Mouse (Mus musculus): Measurements from ENCODE around the gene Prex1. TPM values are rescaled to one million over a fixed set of nuclear protein-coding genes. Genes with fewer than 3 reads are reported as not detected.

The Prex1 gene
- polyA plus RNA-seq, 1 experiment: 38.8 TPM

GRCm38 (mm10) chr2:166565503-166565902 is 148.1 kb downstream of the Prex1 start:
- peaks cover 6% of the 10 kb centered on the region for H3K4me1 ChIP-seq (ENCODE audit: control insufficient read depth, insufficient read depth, low read length)
- 77% methylated on average over 5 of the region's 5 CpGs for WGBS
- no peak overlapping the region for H3K4me3 ChIP-seq (replicated peaks; ENCODE audit: control insufficient read depth, low read depth, low read length)
- H3K27ac ChIP-seq (ENCODE audit: control insufficient read depth, insufficient read depth, low read depth, low read length, poor library complexity): no peak overlapping the region
- TF ChIP-seq CTCF (IDR thresholded peaks at IDR 0.05; ENCODE audit: control insufficient read depth, insufficient read depth, low read length) (peak; percentile 46; the same call in 1 of the 2 replicates), POLR2A (IDR thresholded peaks at IDR 0.05; ENCODE audit: borderline replicate concordance, control insufficient read depth, low read depth, low read length) (no peak)

GRCm38 (mm10) chr2:166564455-166564854 is 149.2 kb downstream of the Prex1 start:
- WGBS: 3% methylated on average over 11 of the region's 11 CpGs
- peaks cover 6% of the 10 kb centered on the region for H3K4me1 ChIP-seq (ENCODE audit: control insufficient read depth, insufficient read depth, low read length)
- no peak overlapping the region for H3K27ac ChIP-seq (ENCODE audit: control insufficient read depth, insufficient read depth, low read depth, low read length, poor library complexity)
- H3K4me3 ChIP-seq (replicated peaks; ENCODE audit: control insufficient read depth, low read depth, low read length): no peak overlapping the region
- TF ChIP-seq POLR2A (IDR thresholded peaks at IDR 0.05; ENCODE audit: borderline replicate concordance, control insufficient read depth, low read depth, low read length): no peak
- TF ChIP-seq CTCF (IDR thresholded peaks at IDR 0.05; ENCODE audit: control insufficient read depth, insufficient read depth, low read length): peak; percentile 93

GRCm38 (mm10) chr2:166563890-166564289 is 149.7 kb downstream of the Prex1 start:
- Histone ChIP-seq H3K4me1 (ENCODE audit: control insufficient read depth, insufficient read depth, low read length) (peaks cover 6% of the 10 kb centered on the region), H3K4me3 (replicated peaks; ENCODE audit: control insufficient read depth, low read depth, low read length) (no peak overlapping the region), H3K27ac (ENCODE audit: control insufficient read depth, insufficient read depth, low read depth, low read length, poor library complexity) (no peak overlapping the region)
- TF ChIP-seq POLR2A (IDR thresholded peaks at IDR 0.05; ENCODE audit: borderline replicate concordance, control insufficient read depth, low read depth, low read length) (no peak), CTCF (IDR thresholded peaks at IDR 0.05; ENCODE audit: control insufficient read depth, insufficient read depth, low read length) (peak; percentile 92)
- WGBS: 3% methylated on average over 6 of the region's 6 CpGs

- peaks cover 6% of the 10 kb centered on the region for H3K4me1 ChIP-seq (ENCODE audit: control insufficient read depth, insufficient read depth, low read length)
- no peak overlapping the region for H3K4me3 ChIP-seq (replicated peaks; ENCODE audit: control insufficient read depth, low read depth, low read length)
- no peak overlapping the region for H3K27ac ChIP-seq (ENCODE audit: control insufficient read depth, insufficient read depth, low read depth, low read length, poor library complexity)
- 71% methylated on average over 9 of the region's 9 CpGs for WGBS
- no peak for TF ChIP-seq POLR2A (IDR thresholded peaks at IDR 0.05; ENCODE audit: borderline replicate concordance, control insufficient read depth, low read depth, low read length)
- TF ChIP-seq CTCF (IDR thresholded peaks at IDR 0.05; ENCODE audit: control insufficient read depth, insufficient read depth, low read length): no peak
These were observed 150.6 kb downstream of the Prex1 start for GRCm38 (mm10) chr2:166563076-166563475.

- H3K4me1 ChIP-seq (ENCODE audit: control insufficient read depth, insufficient read depth, low read length): peaks cover 8% of the 10 kb centered on the region
- TF ChIP-seq CTCF (IDR thresholded peaks at IDR 0.05; ENCODE audit: control insufficient read depth, insufficient read depth, low read length): no peak
- no peak overlapping the region for H3K4me3 ChIP-seq (replicated peaks; ENCODE audit: control insufficient read depth, low read depth, low read length)
- no peak overlapping the region for H3K27ac ChIP-seq (ENCODE audit: control insufficient read depth, insufficient read depth, low read depth, low read length, poor library complexity)
- 24% methylated on average over 7 of the region's 7 CpGs for WGBS
These were observed 151.9 kb downstream of the Prex1 start for GRCm38 (mm10) chr2:166561781-166562180.

GRCm38 (mm10) chr2:166560826-166561225 is 152.8 kb downstream of the Prex1 start:
- peaks cover 8% of the 10 kb centered on the region for H3K4me1 ChIP-seq (ENCODE audit: control insufficient read depth, insufficient read depth, low read length)
- H3K27ac ChIP-seq (ENCODE audit: control insufficient read depth, insufficient read depth, low read depth, low read length, poor library complexity): no peak overlapping the region
- TF ChIP-seq POLR2A (IDR thresholded peaks at IDR 0.05; ENCODE audit: borderline replicate concordance, control insufficient read depth, low read depth, low read length) (no peak), CTCF (IDR thresholded peaks at IDR 0.05; ENCODE audit: control insufficient read depth, insufficient read depth, low read length) (no peak)
- no peak overlapping the region for H3K4me3 ChIP-seq (replicated peaks; ENCODE audit: control insufficient read depth, low read depth, low read length)
- WGBS: 84% methylated on average over 7 of the region's 7 CpGs

GRCm38 (mm10) chr2:166559531-166559930 is 154.1 kb downstream of the Prex1 start:
- WGBS: 78% methylated on average over 10 of the region's 10 CpGs
- Histone ChIP-seq H3K27ac (ENCODE audit: control insufficient read depth, insufficient read depth, low read depth, low read length, poor library complexity) (no peak overlapping the region), H3K4me3 (replicated peaks; ENCODE audit: control insufficient read depth, low read depth, low read length) (no peak overlapping the region), H3K4me1 (ENCODE audit: control insufficient read depth, insufficient read depth, low read length) (peaks cover 8% of the 10 kb centered on the region)
- TF ChIP-seq POLR2A (IDR thresholded peaks at IDR 0.05; ENCODE audit: borderline replicate concordance, control insufficient read depth, low read depth, low read length) (no peak), CTCF (IDR thresholded peaks at IDR 0.05; ENCODE audit: control insufficient read depth, insufficient read depth, low read length) (no peak)

- Histone ChIP-seq H3K4me1 (ENCODE audit: control insufficient read depth, insufficient read depth, low read length) (peaks cover 6% of the 10 kb centered on the region), H3K27ac (ENCODE audit: control insufficient read depth, insufficient read depth, low read depth, low read length, poor library complexity) (no peak overlapping the region), H3K4me3 (replicated peaks; ENCODE audit: control insufficient read depth, low read depth, low read length) (no peak overlapping the region)
- 29% methylated on average over 2 of the region's 2 CpGs for WGBS
- no peak for TF ChIP-seq POLR2A (IDR thresholded peaks at IDR 0.05; ENCODE audit: borderline replicate concordance, control insufficient read depth, low read depth, low read length)
- peak; percentile 49 for TF ChIP-seq CTCF (IDR thresholded peaks at IDR 0.05; ENCODE audit: control insufficient read depth, insufficient read depth, low read length)
These were observed 158.1 kb downstream of the Prex1 start for GRCm38 (mm10) chr2:166555508-166555907.

GRCm38 (mm10) chr2:166554169-166554505 is 159.5 kb downstream of the Prex1 start:
- TF ChIP-seq POLR2A (IDR thresholded peaks at IDR 0.05; ENCODE audit: borderline replicate concordance, control insufficient read depth, low read depth, low read length) (no peak), CTCF (IDR thresholded peaks at IDR 0.05; ENCODE audit: control insufficient read depth, insufficient read depth, low read length) (no peak)
- Histone ChIP-seq H3K27ac (ENCODE audit: control insufficient read depth, insufficient read depth, low read depth, low read length, poor library complexity) (peak overlapping the region; percentile 6; the same call in 1 of the 2 replicates), H3K4me1 (ENCODE audit: control insufficient read depth, insufficient read depth, low read length) (peaks cover 6% of the 10 kb centered on the region), H3K4me3 (replicated peaks; ENCODE audit: control insufficient read depth, low read depth, low read length) (no peak overlapping the region)
- WGBS: 82% methylated on average over 11 of the region's 11 CpGs

Measured in bone marrow, adult 2 months (tissue).